Mouse (Mus musculus) cerebellum, postnatal 25 days (tissue): Measurements from ENCODE around the gene Gm14137.

Experiments used
- DNase-seq, 2 experiments: peaks; one replicate each; pipeline ENCODE4 v3.0.0; 2021; ENCODE audit warnings: mixed read lengths in 2 of 2

The Gm14137 gene

DNA sequence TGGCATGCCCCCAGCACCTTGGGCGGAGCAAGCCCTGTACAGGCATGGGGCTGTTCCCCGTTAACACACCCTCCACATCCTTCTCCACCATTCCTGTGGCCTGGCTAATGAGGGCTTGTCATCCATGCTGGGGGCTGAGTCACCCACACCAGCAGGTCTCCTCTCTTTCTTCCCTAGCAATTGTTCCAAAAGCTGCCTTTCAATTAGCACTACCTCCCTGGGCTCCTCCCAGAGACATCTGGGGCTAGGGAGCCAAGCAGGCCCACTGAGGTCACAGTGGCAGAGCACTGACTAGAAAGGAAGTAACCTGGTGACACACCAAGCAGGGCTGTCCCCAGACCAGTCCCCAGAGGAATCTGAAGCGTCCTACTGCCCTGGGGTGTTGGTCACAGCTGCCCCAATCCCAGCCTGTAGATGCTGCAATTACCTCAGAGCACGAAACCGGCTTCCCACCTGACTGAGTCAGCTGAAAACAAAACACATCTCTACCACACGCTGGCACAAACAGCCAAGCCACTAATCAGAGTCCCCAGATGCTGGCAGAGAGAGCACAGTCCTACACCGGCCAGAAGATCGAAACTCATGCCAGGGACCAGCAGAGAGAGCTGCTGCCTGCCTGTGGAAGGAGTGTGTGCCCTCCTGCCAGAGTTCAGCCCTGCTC, at the start of gene Gm14137:
Gene Gm14137, plus strand, starts transcription at position 519 of the 661 bp plus-strand sequence.
- no peak for DNase-seq

DNA sequence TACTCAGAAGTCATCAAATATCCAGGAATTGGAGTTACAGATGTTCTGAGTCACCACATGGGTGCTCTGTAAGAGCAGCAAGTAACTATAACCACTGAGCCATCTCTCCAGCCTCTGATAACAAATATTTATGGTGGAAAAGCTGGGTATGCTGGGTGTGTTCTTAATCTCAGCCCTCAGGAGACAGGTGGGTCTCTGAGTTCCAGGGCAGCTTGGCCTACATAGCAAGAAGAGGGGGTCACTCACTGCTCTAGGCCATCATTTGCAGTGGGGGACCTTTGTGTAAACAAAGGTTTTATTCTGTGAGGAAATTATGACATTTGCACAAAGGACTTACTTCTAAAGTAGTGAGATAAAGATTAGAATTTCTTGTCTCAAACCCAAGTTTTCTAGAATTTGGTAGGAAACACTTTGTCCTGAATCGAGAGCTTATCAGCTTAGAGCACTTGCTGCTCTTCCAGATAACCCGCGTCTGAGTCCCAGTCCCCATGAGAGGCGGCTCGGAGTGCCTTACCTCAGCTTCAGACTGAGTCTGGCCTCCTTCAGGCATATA, 37.9 kb upstream of the Gm14137 start:
- no peak for DNase-seq

DNA sequence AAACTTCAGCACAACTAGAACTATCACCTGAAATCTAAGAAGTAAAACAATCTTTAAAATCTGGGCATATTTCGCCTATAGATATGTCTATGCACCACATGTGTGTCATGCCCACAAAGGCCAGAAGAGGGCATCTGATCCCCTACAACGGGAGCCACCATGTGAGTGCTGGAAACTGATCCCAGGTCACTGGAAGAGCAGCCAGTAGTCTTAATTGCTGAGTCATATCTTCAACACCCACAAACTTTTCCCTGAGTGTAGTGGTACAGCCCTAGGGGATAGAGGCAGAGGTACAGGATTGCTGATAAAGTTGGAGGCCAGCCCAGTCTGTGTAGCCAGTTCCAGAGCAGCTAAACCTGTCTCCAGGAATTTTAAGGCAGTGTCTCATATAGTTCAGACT, 29.1 kb upstream of the Gm14137 start:
- no peak for DNase-seq

DNA sequence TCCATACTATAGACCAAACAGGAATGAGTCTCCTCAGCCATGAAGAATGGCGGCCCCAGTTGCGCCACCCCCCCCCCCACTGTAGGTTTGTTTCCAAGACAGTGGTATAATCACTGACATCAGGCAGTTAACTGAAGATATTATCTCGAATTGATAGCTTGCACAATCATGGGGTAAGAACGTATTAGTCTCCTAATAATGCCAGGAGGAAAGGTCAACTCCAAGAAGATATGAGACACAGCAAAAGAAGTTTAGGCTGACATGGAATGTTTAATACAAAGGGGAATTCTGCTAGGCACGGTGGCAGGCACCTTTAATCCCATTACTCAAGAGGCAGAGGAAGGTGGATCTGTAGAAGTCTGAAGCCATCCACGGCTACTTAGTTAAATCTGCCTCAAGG, 27.9 kb upstream of the Gm14137 start:
- no peak for DNase-seq

DNA sequence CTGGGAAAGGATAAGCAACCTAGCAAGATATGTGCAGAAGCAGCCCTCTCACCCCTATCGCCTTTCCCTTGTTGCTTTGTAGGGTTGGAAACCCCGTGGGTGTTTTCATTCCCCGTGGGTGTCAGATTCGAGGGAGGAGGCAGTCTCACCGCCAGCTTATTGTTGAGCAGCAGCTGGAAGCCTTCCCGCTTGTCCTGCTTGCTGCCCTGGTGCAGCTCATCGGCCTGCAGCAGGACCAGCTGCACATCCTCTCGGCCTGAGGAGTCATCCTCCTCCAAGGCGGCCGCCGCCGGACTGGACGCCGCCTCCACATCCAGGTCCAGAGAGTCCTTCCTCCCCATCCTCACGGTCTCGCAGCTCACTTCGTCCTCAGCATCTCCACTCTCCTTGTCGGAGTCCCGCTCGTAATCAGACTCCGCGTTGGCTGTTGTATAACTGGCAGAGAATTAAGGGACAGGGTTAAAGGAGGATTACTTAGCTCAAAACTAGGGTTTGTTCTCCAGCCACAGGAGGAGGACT, 27.1 kb upstream of the Gm14137 start:
- no peak for DNase-seq

DNA sequence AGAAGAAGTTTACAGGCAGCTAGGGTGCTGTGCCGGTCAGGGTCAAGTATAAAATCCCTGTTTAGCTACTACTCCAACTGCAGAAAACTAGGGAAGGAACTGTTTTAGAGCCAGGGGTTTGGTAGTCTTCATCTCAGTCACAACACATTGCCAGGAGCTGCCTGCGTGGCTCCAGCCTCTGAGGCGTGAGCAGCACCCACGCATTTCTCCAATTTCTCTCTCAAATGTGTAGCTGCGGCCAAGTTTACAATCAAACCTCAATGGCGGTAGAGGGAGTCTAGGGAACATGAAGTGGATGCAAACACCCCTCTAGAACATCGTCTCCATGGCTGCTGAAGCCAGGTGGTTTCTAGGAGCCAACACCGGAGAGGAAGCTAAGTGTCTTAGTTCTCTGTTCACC, 26.5 kb upstream of the Gm14137 start:
- no peak for DNase-seq

DNA sequence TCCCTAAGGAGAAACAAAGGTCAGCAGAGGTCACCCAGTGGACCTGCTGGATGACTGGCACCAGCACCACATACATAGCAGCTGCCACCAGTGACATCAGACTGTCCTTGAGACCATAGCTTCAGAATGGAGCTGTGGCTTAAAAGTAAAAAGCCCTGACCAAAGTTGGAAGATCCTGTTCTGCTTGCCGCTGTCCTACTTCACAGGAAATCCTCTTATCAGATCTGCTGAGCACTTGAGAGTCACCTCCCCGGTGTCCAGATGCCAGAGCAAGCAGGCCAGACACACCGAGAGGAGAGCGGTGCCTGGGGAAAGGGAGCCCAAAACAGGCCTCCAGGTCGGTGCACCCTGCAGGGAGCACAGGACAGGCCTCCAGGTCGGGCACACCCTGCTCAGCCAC, 22.1 kb upstream of the Gm14137 start:
- DNase-seq: no peak

DNA sequence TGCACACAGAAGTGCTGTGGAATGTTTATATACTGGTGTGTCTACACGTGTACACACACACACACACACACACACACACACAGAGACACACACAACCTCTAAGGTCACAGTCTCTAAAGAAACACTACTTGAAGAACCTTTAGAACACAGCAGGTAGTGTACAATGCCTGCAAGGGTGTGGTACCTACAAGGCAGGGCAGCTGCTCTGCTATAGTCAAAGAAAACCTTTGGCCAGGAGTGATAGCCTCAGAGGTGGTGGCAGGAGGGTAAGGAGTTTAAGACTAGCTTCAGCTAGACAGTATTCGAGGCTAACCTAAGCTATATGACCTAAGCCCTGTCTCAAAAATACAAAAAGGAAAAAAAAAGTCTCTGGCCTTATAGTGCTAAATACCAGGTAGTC, 19.6 kb upstream of the Gm14137 start:
- no peak for DNase-seq

DNA sequence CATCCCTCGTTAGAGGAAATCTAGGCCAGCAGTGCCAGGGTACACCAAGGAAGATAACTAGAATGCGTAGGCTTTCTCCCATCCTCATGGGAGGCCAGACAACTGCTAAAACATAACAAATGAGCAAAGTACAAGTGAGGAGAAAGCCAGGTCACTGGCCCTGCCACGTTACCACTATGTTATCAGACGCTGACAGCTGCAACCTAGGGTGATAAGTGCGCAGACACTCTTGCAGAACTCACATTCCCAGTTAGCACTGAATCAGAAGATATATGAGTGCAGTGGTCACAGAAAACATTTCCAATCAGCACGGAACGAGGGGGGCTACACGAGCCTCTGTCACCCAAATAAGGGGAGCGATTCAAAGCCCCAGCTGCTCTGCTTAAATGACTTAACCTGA, 18.9 kb upstream of the Gm14137 start:
- no peak for DNase-seq

DNA sequence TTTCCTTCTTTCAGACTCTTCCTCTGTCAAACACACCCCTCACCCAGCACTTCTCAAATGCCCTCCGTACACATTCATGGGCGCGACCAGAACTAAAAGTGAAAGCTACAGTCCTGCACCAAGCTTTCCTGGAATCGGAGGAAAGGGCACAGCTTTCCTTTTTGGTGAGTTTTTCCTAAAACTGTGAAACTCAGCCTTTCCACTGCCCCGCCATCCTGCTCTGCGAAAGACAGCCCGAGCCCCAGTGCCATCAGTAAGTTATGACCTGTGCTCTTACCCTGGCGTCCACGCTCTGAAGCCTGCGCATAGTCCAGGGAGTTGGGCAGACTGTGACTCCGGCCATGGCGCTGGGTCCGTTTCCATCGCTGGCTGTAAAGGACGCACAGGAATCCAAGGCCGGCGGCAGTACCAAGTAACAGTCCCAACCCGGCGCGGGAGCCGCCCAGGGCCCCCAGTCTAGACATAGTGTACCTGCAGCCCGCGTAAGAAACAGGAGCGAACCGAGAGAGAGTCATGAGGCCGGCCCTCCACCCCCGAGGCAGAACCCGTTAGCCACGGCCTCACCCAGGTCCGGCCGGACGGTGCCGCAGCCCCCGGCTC, 18.1 kb upstream of the Gm14137 start:
- no peak for DNase-seq

DNA sequence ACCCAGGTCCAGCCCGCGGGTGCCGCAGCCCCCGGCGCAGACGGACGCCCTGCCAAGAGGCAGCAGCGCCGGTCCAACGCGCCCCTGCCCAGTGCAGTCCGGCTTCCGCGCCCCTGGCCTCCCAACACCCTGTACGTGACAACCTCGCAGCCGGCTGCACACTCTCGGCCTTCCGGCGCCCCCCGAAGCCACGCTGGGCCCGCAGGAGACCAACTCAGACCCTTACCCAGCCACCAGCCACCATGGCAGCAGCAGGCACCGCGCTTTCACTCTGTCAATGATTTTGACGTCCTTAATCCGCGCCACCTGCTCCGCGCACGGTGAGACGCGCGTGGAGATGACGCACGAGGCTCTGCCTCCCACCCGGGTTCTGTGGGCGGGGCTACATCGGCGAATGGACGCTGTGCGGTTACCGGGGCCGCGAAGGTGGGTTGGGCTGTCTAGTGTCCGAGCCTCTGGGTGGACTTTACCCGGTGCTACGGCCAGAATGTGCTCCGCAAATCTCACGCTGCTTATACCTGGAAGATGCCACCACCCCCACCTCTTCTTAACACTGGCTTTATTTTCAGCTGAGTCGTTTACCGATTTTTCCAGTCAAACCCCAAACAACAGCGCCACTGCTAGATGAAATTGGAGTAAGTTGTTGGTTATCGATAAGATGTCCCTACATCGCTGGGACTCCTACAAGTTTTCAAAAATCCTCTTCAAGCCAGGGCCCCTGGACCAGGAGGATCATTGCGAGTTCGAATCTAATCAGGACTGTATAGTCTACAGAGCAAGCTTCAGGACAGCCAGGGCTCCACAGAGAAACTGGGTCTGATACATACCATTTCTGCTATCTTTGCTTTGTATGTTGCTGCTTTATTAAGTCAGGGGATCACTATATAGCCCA, 17.4 kb upstream of the Gm14137 start, which contains the start of gene Rmdn3:
Gene Rmdn3, minus strand, starts transcription at position 354 of the 892 bp plus-strand sequence.
- DNase-seq: peak; percentile 97 to 98

DNA sequence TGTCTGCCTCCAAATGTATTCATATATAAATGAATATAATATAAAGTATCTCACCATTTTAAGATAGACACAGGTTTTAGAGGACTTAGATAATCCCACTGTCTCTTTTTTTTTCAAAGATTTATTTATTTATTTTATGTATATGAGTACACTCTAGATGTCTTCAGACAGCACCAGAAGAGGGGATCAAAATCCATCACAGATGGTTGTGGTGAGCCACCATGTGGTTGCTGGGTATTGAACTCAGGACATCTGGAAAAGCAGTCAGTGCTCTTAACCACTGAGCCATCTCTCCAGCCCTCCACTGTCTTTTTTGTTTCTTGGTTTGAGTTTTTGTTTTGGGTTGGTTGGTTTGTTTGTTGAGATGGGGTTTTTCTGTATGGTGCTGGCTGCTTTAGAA, 16.5 kb upstream of the Gm14137 start:
- DNase-seq: no peak

DNA sequence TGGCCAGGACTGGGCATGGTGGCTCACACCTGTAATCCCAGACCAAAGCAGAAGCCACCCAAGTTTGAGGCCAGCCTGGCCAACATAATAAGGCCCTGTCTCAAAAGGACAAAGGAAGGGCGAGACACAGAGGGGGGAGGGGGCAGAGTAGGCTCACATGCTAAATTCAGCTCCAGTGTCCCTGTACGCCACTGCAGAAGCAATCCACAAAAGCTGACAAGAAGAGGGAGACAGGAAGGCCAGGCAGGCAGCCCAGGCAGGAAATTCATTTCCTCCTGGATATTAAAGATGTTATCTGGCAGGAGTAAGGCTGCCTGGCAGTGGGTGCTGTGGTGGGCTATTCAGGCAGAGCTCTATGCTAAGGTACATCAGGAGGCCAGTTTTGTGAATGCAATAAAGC, 13.1 kb upstream of the Gm14137 start:
- no peak for DNase-seq

DNA sequence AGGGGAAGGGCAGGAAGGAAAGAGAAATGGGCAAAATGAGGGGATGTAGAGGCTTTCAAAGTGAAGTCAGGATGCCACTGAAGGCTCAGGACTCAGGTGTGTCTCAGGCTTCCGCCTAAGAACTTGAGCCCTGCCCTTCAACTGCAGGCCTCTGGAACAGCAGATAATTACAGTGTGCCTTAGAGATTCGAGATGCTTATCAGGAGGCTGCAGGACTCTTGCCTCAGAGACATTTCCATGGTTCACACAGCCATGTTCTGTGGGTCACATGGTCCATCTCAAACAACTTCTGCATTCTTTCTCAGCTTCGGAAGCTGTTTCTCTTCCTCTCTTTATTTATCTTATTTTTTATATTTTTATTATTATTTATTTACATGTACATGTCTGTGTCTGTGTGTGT, 11.2 kb upstream of the Gm14137 start:
- no peak for DNase-seq

DNA sequence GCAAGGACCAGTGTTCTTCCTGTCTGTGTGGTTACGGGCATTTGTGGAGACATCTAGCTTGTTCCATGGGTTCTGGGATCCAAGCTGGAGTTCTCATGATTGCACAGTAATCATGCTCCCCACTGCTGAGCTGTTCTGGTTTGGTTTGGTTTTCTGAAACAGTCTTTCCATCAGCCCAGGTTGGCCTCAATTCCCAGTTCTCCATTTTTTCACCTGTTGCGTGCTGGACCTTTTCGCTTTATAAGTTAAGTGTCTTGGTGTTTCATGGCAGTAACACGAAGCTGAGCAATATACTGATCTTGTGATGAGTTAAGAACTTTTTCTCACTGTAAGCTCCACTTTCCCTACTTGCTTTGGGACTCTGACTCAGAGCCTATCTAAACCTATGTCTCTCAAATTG, 10.3 kb upstream of the Gm14137 start:
- DNase-seq: no peak

DNA sequence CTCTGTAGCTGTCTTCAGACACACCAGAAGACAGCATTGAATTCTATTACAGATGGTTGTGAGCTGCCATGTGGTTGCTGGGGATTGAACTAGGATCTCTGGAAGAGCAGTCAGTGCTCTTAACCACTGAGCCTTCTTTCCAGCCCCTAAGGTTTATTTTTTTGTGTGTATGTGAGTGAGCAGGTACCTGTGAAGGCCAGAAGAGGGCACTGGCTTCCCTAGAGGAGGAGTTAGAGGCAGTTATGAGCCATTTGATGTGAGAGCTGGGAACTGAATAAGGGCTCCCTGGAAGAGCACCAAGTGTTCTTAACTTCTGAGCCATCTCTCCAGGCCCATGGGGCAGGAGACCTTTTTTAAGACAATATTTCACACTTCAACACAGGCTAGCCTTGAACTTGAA, 8.9 kb upstream of the Gm14137 start:
- no peak for DNase-seq

DNA sequence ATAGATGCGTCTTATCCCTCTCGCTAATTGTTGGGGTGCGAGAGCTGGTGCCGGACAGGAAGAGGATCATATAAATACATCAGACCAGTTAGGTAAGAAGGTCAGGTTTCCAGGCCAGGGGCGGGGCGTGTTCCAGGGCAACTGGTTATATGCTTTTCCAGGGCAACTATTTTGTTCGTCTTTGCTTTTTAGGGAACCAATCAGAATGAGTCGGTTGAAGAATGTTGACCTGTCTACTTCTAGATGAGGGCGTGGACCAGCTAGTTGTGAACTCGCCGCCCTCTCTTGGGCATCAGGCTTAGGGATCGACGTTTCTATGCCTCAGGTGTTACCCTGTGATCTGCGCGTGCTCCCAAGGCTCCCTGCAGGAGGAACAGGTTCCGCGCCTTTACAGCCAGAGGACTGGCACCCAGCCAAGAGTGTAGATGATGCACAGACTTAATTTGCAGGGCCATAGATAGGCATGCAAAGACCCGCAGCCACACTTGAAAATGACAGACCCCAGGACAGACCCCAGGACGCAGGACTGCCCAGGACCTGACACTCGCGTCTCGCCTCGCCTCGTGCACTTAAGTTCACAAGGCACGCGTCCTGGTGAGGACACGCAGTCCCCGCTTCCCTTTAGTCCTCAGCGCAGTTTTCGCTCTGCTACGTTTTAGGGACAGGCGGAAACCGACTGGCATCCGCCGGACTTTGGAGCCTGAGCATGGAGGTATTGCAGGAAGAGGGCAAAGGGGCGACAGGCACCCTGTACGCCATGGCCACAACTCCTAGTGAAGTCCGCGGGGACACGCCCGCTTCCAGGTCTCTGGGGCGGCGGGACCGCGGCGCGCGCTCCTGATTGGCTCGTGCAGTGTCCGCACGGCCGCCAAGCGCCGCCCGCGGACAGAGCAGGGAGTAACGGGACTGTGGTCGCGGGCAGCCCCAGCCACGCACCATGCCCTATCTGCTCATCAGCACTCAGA, 7.1 kb upstream of the Gm14137 start, which contains the start of gene Gchfr:
Gene Gchfr, plus strand, starts transcription at position 873 of the 965 bp plus-strand sequence.
- peak; percentile 53 to 71 for DNase-seq

DNA sequence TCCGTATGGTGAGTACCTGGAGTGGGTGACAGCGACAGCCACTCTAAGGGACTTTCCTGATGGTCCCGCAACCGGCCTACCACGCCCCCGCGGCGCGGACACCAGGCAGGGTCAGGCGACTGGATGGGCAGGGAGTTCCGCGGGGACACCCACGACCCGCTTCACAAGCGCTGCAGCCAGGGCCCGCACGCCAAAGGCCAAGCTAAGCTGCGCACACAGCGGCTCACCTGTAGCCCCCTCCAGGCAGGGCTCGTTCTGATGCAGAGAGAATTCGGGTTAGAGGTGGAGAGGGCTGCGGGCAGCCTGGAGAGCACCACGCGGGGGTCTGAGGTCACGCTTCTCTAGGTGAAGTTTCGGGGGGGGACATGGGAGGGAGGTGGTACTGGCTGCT, 6.4 kb upstream of the Gm14137 start:
- no peak for DNase-seq

DNA sequence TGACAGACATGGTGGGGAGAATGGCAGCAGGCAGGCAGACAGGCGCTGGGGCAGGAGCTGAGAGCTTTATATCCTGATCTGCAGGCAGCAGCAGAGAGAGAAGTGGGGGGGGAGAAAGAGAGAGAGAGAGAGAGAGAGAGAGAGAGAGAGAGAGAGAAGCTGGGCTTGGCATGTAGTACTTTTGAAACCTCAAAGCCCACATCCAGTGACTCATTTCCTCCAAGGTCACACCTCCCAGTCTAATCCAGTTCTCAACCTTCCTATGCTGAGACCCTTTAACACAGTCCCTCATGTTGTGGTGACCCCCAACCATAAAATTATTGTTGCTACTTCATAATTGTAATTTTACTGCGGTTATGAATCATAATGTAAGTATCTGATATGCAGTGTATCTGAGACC, 4.0 kb upstream of the Gm14137 start:
- DNase-seq: no peak

DNA sequence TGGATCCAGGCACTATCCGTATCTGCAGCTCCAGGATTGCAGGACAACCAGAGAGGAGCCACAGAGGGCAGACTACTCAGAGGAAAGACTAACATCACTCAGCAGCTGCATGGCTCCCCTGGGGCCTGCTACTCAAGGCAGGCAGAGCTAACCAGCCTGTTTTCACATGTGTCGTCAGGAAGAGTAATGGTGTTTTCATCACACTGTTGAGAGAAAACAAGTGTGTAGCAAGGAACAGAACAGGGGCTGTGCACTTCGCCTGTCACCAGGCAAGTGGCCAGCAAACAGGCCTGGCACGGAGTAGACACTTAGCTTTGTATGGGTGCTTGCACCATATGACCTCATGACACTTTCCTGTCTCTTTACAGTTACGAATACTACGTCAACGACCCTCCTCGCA, 2.7 kb upstream of the Gm14137 start:
- DNase-seq: no peak

DNA sequence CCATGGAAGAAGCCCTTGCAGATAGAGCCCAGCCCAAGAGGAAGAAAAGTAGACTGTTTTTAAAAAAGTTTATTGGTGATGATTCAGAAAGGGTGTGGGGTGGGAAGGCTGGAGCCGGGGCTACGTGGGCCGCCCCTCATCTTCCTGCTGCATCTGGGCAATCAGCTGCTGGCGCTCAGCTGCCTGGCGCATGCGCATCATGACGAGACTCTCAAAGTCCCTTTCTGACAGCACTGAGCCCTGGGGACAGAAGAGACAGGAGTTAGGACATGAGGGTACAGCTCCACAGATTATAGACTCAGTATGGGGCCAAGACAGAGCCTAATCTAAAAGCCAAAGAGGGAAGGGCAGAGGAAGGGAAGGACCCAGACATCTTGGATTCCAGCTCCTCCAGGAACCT, 1.9 kb upstream of the Gm14137 start:
- DNase-seq: no peak
